Comparison of ENCODE assay signal across 16 mouse cellular contexts in the genomic region with DNA sequence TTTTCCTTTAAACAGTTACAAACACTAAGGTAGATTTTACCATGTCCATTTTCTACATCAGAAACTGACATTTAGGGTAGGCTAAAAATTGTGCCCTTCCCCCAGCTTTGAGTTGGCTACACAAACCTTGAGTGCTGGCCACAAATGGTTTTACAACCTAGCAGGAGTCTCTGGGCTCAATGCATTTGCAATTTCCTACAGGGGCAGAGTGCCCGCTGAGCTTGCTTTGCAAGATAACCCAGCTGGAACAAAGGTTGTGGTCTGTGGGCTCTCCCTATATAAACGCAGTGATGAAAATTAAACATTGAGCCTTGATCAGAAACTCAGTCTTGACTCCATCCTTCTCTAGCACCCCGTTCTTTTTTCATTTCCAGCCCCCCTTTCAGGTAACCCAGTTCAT.
"Had no signal": no experiment of that assay in that cellular context is flagged by ENCODE, and none has a peak within 500 bp of the region (broad histone marks: within the 10 kb centered on the region; RNA-seq: fewer than 3 reads in every experiment).

No protein-coding gene starts in this region.

- DNase-seq: gastrocnemius, adult 2 months; gastrocnemius, postnatal 14 days; gastrocnemius, postnatal 36 days; heart, adult 2 months; heart, postnatal 14 days; heart, postnatal 36 days; kidney, adult 11 months; kidney, adult 2 months; kidney, adult 9 months; kidney, postnatal 14 days; kidney, postnatal 36 days; layer of hippocampus, adult 9-11 months; layer of hippocampus, postnatal 36 days; liver had no signal

- ATAC-seq: inflammation-experienced regulatory T-cells, adult 6 months; intestine, embryonic 15.5 days had no signal
